Mouse (Mus musculus) CD4-positive, CD25-positive, alpha-beta regulatory T cell, adult 9 weeks (primary cell): ENCODE measurements around the gene Repin1. TPM values are rescaled to one million over a fixed set of nuclear protein-coding genes. Genes with fewer than 3 reads are reported as not detected.

ENCODE experiments used
- polyA plus RNA-seq: library from polyadenylated mRNA; unstranded; fragments of 100-300 nt; shearing (Covaris generic); gene quantifications from one replicate; pipeline ENCODE4 v1.2.1, GENCODE M21; 2017

Repin1 gene
- polyA plus RNA-seq = 3.4 TPM

DNA sequence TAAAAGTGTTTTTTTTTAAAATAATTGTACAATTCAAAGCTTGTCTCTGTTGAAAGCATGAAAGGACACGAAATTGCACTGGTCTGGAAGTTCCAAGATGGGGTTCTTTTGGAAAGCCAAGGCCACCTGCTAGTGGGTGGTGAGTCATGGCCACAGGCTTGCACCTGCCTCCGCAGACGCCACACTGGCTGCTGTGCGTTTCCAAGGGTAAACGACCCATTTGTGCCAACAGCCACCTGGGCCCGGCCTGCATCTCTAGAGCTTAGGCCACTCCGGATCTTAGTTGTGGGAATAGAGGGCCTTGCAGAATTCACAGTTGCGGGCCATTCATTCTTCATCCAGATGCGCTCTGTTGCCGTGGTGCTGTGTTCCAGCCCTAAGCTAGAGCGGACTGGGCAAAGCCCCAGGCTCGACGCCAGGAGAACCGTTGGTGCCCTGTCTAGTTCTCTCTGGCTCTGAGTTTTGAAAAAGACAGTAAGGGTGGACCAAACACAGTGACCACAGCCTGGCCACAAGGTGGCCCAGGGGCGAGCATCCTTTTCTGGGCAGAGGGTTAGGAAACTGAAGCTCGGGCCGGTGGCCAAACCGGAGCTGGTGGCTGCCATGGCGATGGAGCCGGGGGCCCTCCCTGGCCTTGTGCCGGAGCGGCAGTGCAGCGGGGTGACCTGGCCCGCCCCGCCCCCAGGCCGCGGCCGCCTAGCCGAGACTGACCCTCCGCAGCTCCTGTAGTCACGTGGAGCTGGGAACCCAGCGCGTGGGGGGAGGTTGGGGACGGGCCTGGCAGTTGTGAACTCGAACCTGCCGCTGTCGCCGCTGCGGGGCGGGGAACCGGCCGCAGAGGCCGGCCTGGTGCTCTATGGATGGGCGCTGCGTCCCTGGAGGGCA, at the start of gene Repin1, which contains the start of gene Gm44965:
TSS of gene Repin1 (plus strand) at position 726 of the 885 bp plus-strand sequence.
TSS of gene Gm44965 (plus strand) at position 784 of the 885 bp plus-strand sequence.

DNA sequence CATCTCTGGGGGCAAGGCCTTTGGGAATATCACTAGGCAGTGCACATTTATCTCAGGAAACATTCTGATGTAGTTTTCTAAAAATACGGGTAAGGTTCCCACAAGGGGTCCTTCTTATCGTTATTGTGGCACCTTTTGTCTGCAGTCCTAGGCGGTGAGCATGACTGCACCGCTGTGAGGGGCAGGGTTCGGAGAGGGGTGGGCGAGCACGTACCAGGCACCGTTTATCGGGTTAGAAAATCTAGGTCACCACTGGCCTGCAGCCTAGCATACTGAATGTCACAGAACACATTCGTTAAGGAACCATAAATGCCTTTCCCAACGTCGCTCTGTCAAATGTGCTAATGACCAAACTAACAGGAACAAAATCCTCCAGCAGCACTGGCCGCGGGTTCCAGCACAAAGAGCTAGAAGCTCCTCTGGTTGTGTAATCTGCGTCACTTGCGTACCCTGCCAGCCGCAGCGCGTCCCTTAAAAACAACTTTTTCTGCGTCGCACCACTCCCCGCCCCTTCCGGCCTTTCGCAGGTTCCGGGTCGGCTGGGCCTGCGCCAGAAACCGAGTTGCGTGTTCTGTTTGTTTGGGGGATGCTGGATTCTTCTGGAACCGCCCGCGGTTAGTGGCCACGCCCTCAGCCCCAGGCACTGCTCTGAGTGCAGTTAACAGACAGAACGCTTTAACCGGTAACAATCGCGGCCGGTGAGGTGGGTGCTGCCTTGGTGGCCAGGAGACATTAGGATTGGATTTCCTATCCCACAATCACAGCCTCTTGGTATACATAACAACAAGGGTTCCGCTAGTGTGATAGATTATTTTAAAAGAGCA, 39.2 kb upstream of the Repin1 start, which contains the start of gene Lrrc61:
TSS of gene Lrrc61 (plus strand) at position 517 of the 824 bp plus-strand sequence.

DNA sequence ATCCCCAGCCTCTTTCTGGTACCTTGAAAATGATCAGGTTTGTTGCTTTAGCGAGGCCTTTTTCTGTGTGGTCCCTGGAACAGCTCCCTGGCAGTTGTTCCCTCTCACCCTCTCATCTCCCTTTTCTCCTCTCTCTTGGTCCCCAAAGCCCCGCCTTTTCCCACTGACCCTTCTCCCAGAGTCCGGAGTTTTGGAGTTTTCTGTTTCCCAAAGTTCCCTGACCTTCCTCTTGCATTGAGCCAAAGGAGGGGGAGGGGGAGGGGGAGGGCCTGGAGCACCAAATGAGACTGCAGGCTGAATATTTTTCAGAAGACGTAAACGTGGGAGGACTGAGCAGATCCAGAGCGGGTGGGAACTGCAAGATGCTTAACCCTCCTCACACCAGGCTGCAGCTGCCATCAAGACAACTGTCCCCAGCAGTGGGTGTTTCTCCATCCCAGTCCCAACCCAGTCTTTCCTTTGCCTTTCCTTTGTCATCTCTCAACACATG, 21.1 kb upstream of the Repin1 start, which contains the start of gene Rarres2:
TSS of gene Rarres2 (minus strand) at position 218 of the 490 bp plus-strand sequence.

DNA sequence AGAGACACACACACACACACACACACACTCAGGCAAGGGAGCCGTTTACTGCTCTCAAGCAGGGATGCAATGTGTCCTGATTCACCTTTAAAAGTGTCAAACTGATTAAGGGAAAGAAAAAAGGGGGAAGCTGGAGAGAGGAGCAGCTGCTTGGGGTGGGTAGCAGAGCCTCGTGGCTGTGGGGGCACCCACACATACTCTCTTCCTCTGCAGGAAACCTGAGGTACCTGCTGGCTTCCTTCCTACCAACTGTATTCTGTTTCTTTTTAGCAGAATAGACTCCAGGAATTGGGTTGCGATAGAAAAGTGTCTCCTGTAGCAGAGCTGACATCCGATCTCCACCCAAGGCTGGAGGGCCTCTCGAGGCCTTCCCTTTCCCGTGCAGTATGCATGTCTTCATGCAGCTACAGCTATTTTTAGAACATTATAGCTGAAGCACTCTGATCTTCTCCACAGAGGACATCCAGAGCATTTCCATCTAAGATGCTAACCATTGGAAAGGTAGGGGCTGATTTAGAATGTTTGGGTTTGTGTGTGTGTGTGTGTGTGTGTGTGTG, 4.4 kb upstream of the Repin1 start, which contains the start of gene Gm45021:
TSS of gene Gm45021 (plus strand) at position 417 of the 557 bp plus-strand sequence.

DNA sequence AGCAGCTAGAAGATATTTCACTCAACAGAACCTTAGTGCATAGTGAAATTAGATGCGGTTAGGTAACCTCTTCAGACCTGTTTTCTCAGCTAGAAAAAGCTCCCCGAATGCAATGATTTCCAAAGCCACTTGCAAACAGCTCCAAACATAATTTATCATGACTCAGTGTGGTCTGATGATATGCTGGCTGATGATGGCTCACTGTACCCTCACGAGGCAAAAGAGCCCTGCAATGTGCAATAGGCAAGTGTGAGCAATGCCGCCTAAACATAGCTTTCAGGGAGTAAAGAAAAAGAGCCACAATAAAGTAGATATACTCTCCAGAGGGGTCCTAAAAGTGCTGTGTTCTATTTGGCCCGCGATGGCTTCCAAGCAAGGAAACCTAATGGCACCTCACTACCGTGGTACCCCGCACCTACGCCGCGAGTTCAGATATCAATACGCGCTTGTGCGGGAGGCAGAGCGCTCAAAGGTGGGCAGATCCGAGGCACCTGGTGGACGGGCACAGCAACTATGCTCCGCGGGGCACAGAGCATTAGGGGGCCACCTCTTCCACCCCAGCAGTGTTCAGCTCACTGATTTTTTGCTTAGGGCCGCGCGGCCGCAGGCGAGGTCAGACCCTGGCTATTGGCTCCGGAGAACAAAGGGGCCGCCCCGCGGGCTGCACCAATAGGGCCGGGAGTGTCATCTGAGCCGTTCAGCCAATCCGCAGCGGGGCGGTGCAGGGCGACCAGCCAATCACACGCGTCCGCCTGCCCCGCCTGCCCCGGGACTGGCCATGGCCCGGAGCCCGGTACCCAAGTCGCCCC, 7.8 kb downstream of the Repin1 start, which contains the start of gene Zfp775:
TSS of gene Zfp775 (plus strand) at position 793 of the 809 bp plus-strand sequence.

DNA sequence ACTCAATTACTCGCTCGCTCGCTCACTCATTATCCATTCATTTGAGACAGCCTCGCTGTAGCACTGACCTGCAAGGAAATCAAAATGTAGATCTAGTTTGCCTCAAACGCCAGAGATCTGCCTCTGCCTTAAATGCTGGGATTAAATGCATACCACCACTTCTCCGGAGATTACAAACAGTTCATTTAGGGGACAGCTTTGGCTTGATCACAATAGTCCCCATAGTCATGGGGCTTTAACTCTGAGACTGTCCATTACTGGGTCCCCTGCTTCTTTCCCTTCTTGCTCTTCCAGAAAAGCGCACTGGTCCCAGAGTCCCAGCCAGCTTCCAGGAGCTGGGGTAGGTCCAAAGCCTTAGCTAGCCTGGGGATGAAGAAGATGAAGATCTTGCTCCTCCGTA, 32.8 kb downstream of the Repin1 start, which contains the start of gene AI854703:
TSS of gene AI854703 (plus strand) at position 301 of the 400 bp plus-strand sequence.

DNA sequence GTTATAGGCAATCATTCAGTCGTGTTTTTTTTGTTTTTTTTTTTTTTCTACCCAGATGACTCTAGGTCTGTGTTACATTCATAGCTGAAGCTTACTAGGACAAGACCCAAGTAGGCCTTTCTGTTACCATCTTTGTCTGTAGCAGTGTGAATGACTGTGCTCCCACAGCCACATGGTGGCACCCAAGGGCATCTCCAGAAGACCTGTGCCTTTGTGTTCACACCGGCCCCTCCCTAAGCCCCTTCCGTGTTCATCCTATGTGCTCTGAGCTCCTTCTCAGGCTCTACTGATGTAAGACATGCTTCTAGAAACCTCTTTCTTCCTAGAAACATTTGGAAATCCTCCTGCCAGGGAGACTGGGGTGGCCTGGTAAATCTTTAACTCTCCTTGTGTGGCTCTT, 53.3 kb downstream of the Repin1 start, which contains the start of gene Gimap8:
TSS of gene Gimap8 (plus strand) at position 240 of the 400 bp plus-strand sequence.

Other genes starting within 250 kb of the Repin1 start
- 34.6 TPM for gene Krba1, start 198.3 kb upstream of the Repin1 start, polyA plus RNA-seq
- gene Zfp467, start 148.1 kb upstream of the Repin1 start, polyA plus RNA-seq = 14.2 TPM
- 0.21 TPM for gene Sspo, start 145.7 kb upstream of the Repin1 start, polyA plus RNA-seq
- gene Atp6v0e2, start 56.3 kb upstream of the Repin1 start, polyA plus RNA-seq = 0.29 TPM
- gene Lrrc61, start 39.1 kb upstream of the Repin1 start, polyA plus RNA-seq = 57.5 TPM
- gene Rarres2, start 21.1 kb upstream of the Repin1 start, polyA plus RNA-seq = not detected
- gene Gm45021, start 4.3 kb upstream of the Repin1 start, polyA plus RNA-seq = not detected
- gene Gm44965, start 58 bp downstream of the Repin1 start, polyA plus RNA-seq = not detected
- 3.3 TPM for gene Zfp775, start 8.2 kb downstream of the Repin1 start, polyA plus RNA-seq
- 5.2 TPM for gene AI854703, start 32.9 kb downstream of the Repin1 start, polyA plus RNA-seq
- gene Gimap8, start 53.4 kb downstream of the Repin1 start, polyA plus RNA-seq = 194 TPM
- 285 TPM for gene Gimap9, start 82.2 kb downstream of the Repin1 start, polyA plus RNA-seq
- gene Gimap4, start 90.7 kb downstream of the Repin1 start, polyA plus RNA-seq = 1,424 TPM
- gene Gimap6, start 114.3 kb downstream of the Repin1 start, polyA plus RNA-seq = 1,045 TPM
- 29.9 TPM for gene Gm28053, start 124.7 kb downstream of the Repin1 start, polyA plus RNA-seq
- gene Gimap7, start 124.7 kb downstream of the Repin1 start, polyA plus RNA-seq = 306 TPM
- 196 TPM for gene Gimap1, start 145.2 kb downstream of the Repin1 start, polyA plus RNA-seq
- 259 TPM for gene Gimap5, start 152.3 kb downstream of the Repin1 start, polyA plus RNA-seq
- gene Gimap3, start 177.0 kb downstream of the Repin1 start, polyA plus RNA-seq = 2,133 TPM
- 12.9 TPM for gene Tmem176a, start 247.0 kb downstream of the Repin1 start, polyA plus RNA-seq
- gene Tmem176b, start 247.6 kb downstream of the Repin1 start, polyA plus RNA-seq = 18.8 TPM